Mouse (Mus musculus): Measurements from ENCODE around the gene Pwp1. TPM values are rescaled to one million over a fixed set of nuclear protein-coding genes. Genes with fewer than 3 reads are reported as not detected.
"Not testable (repeated sequence)": the region's sequence is repeated elsewhere in the genome, so short reads cannot be mapped to it uniquely, and the experiment has no call there.

The Pwp1 gene
- 10 to 100 TPM; 18.8 to 20.4 TPM for total RNA-seq (2021)
- long read RNA-seq, experiment 1, transcript Pwp1-201 (15 exons, 2,572 nt), result major isoform, 15 of 16 reads
- long read RNA-seq, experiment 1, partial matches to known transcripts, result 1 of 16 reads
- long read RNA-seq, experiment 1, other reads (novel, unspliced or antisense), result 0 of 16 reads
- long read RNA-seq, experiment 2, transcript Pwp1-201 (15 exons, 2,572 nt), result major isoform, 25 of 26 reads
- long read RNA-seq, experiment 2, partial matches to known transcripts, result 0 of 26 reads
- long read RNA-seq, experiment 2, other reads (novel, unspliced or antisense), result 1 of 26 reads

GRCm38 (mm10) chr10:85829085-85829853 lies at the start of gene Pwp1:
Gene Pwp1, plus strand, starts transcription at chr10:85829494.
- DNase-seq (ENCODE audit: low spot score in 2 of 2), result peak; percentile 29 to 38

DNA sequence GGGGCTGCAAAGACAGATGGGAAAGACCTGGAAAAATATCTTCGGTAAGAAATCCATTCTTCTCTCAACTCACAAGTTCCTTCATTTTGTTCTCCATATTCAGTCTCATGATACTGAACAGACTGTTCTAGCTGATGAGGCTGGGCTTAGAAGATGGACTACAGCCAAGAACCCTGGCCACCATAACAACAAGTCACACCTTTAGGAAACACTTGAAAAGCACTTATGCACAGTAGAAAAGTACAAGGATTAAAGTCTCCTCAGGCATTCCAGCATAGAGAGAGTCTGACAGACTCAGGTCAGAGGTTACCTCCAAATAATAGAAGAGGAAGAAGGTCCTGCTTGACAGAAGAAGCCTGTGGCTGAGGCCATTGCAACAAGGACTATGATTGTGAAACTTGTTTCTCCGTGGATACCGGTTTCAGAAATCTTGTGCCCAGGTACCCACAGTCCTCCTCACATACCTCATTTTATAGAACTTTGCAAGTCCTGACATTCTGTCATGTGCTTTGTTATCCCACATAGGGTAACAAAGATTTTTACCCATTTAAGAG lies 7.1 kb upstream of the Pwp1 start:
- not testable (repeated sequence) for DNase-seq (ENCODE audit: low spot score in 2 of 2)

DNA sequence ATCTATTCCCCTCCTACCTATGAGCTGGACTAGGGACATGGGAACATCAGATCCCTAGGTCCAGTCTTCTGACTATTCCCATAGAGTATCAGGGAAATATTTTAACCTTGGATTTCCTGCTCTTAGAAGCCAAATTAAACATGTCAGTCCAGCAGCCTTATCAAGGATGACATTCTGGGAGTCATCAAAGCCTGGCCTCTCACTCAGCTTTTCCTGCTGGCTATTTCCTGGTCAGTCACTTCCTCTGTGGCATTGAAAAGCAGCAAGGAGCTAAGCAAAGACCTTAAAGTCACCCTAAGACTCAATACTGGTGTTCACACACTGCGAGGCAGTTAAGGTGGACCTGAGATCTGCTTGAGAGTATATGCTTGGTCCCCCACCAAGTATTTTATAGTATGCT lies 5.5 kb upstream of the Pwp1 start:
- not testable (repeated sequence) for DNase-seq (ENCODE audit: low spot score in 2 of 2)

DNA sequence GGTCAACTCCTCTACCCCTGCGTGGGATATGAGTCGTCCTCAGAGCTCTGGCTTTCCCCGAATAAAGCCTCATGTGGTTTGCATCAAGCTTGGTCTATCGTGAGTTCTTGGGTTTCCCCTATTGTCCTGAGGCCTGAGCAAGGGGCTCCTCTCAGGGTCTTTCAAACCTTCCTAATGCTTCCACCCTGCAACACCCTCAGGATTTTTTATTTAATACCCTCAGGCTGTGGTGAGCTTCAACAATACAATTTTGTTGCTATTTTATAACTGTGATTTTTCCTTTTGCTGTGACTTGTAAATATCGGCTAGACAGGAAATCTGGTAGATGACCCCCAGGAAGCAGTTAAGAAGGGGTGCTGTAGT lies 591 bp upstream of the Pwp1 start:
- DNase-seq (ENCODE audit: low spot score in 2 of 2), result not testable (repeated sequence)

- DNase-seq (ENCODE audit: low spot score in 2 of 2), result no peak
Observed at GRCm38 (mm10) chr10:85846105-85846862, 17.0 kb downstream of the Pwp1 start.

GRCm38 (mm10) chr10:85871698-85872478 lies 42.6 kb downstream of the Pwp1 start:
- peak; percentile 87 to 93 for DNase-seq (ENCODE audit: low spot score in 2 of 2)

GRCm38 (mm10) chr10:85872479-85872773 lies 43.1 kb downstream of the Pwp1 start:
- DNase-seq (ENCODE audit: low spot score in 2 of 2), result no peak

DNA sequence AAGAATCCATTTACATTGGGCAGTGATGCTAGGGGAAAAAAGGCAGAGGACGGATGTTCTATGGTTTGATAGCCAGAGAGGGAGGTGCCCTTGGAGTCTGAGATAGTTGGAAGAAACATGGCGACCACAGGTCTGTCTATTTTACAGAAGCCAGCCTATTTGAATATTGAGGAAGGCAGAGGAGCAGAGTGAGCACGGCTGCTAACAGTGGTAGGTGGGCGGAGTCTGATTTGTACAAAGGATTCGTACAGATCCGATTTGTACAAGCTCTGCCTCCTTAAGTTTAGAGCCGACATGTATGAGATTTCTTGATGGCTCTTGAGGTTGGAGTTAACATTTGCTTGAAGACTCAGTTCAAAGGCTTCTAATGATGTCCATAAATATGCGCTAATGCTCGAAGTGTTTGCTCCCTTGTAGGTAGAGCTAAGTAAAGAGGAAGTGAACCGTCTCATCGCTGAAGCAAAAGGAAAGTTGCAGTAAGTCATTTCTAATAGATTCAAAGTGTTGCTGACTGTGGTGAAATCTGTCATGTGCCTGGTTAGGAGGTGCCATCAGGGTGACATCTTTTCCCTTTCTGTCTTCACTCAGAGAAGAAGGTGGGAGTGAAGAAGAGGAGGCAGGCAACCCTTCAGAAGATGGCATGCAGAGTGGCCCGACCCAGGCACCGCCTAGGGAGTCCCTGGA lies 44.7 kb downstream of the Pwp1 start:
- no peak for DNase-seq (ENCODE audit: low spot score in 2 of 2)

DNA sequence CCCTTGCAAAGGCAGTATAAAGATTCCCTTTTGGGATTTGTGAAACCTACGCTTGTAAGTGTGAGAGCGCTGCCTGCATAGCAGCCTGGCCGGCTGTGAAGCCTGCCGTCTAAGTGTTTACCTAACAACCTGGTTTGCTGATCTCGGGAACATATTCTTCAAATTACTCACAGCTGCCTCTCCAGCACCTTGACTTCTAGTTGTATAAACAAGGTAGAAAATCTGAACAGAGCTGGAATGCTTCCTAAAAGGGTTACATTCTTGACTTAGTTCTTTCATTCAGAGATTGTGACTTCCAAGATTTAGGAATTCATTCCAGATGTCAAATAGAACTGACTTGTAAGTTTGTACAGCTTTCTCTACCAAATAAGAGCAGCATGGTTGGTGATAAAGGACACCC lies 46.5 kb downstream of the Pwp1 start:
- no peak for DNase-seq (ENCODE audit: low spot score in 2 of 2)

DNA sequence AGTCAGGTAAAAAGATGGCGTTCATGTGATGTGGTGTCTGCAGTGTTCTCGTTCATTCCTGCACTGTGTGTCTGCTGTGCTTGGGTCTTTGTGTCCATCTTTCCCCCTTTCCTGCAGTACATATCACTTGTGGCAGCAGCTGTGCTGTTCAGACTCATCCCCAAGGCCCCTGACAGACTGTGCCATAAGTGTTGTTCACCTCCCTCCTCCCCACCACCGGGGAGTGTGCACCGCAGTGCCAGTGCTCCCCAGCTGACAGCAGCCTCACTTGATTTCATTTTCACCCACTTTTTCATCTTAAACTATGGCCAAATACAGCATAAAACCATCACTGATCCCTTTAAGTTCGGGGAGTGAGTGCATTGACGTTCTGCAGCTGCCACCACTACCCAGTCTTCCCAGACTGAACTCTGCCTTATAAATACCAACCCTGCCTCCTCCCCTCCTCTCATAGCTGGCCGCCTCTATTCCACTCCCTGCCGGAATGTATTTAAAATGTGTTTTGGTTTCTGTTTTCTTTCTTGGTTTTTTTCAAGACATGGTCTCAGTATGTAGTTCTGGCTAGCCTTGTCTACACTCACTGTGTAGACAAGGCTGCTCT lies 50.7 kb downstream of the Pwp1 start:
- no peak for DNase-seq (ENCODE audit: low spot score in 2 of 2)

- peak; percentile 90 to 97 for DNase-seq (ENCODE audit: low spot score in 2 of 2)
Observed at GRCm38 (mm10) chr10:85916498-85917309, 87.4 kb downstream of the Pwp1 start, which contains the start of gene Prdm4. Gene Prdm4, minus strand, starts transcription at chr10:85917142.

DNA sequence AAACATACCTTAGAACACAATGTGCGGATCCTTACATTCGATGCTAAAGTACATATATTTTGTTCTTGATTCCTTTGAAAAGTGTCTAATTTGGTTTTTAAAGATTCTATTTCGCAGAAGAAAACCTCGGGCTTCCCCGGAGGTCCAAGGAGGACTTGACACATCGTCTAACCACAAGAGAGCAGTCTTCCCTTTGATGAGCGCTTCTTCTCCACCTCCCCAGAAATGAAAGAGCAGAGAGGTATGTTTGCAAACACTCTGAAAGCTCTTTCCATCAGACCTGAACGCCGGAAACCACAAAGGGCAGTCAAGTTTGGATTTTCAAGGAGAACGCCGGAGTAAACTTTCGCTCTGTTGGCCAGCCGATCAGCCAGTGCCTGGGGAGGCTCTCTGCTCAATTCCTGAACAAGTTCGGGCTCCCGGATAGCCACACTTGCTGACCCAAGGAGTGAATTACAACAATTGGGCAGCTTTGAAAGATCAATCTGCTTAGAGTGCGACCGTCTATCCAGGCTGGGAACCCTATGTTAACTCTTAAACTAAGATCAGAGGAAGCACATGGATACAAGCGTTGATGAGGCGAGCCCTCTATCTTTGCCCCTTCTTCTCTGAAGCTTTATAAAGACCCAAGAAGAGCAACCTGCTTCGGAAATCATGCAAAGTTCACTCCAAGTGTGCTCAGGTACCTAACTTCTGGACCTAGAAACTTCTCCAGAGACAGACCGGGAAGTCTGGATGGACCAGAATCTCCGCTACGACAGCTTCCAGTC lies 98.6 kb downstream of the Pwp1 start, which contains the start of gene Ascl4:
TSS of gene Ascl4 (plus strand) at position 6 of the 770 bp plus-strand sequence.
- no peak for DNase-seq (ENCODE audit: low spot score in 2 of 2)

DNA sequence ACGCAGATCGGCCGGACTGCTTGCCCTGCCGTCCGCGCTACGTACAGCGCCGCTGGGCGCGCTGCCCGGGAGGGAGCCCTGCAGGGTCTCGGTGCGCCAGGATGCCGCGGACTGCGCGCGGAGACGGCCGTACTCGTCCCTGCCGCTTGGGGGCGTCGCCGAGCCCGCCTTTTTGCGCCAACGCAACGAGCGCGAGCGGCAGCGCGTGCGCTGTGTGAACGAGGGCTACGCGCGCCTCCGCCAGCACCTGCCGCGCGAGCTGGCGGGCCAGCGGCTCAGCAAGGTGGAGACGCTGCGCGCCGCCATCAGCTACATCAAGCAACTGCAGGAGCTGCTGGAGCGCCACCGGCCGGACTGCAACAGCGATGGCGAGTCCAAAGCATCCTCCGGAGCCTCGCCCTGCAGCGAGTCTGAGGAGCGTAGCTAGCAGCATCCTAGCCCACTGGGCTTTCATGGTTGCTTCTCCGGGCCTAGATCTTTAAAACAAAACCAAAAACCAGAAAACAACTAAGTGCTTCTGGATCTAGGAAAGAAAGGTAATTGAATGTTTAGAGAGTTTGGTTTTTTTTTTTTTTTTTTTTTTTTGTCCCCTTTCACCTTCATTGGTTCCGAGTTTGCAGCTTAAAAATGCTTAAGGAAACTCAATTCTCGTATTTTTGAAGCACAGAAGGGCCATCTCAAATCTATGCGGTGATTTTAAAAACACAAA lies 99.4 kb downstream of the Pwp1 start:
- DNase-seq (ENCODE audit: low spot score in 2 of 2), result peak; percentile 66 to 73

DNA sequence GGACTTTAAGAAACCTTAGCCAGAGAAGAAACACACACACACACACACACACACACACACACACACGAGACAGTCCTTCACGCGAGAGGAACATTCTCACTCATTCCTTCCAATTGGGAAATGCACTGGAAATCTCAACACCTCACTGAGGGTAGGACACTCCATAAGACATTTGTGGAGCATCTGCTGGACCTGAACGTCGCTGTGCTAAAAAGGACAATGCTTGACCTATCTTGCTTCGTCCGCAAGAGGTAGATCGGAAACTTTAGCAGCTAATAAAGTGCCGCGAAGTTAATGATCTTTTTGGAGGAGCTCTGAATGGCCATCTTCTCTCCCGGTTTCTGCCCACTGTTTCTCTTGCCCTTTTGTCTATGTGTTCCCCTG lies 99.9 kb downstream of the Pwp1 start:
- no peak for DNase-seq (ENCODE audit: low spot score in 2 of 2)

DNA sequence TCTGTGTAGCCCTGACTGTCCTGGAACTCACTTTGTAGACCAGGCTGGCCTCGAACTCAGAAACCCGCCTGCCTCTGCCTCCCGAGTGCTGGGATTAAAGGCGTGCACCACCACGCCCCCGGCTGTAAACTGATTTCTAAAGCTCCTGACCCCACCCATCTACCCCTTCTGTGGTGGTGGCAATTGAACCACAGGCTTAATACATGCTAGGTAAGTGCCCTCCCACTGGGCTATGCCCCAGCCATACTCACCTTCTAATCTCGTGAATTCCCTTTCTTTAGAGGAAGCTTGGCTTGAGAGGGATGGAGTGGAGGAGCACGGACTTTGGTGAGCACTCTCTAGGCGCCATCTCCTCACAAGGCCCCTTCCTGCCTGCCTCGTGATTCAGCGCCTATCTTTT lies 100.7 kb downstream of the Pwp1 start:
- no peak for DNase-seq (ENCODE audit: low spot score in 2 of 2)

GRCm38 (mm10) chr10:85936280-85936965 lies 107.1 kb downstream of the Pwp1 start:
- no peak for DNase-seq (ENCODE audit: low spot score in 2 of 2)
